Mouse (Mus musculus): ENCODE results near the gene Il27ra. TPM values are rescaled to one million over a fixed set of nuclear protein-coding genes. Genes with fewer than 3 reads are reported as not detected.
A peak's percentile ranks its signal among the peaks of the same experiment; 100 is the strongest.

Gene Il27ra
- polyA plus RNA-seq, 1 experiment from 2014 or later, result 0.19 TPM

GRCm38 (mm10) chr8:84039050-84039449 lies 3.3 kb downstream of the Il27ra start:
- Histone ChIP-seq H3K9me3 (replicated peaks; ENCODE audit: control insufficient read depth, low read length) (no peaks in the 10 kb centered on the region), H3K9ac (ENCODE audit: low read length) (no peak overlapping the region), H3K4me1 (ENCODE audit: control insufficient read depth, insufficient read depth, low read length) (peaks cover 5% of the 10 kb centered on the region; the same call in 1 of the 2 replicates), H3K4me3 (ENCODE audit: low read depth, low read length) (no peak overlapping the region), H3K36me3 (ENCODE audit: control insufficient read depth, insufficient read depth, low read length) (no peaks in the 10 kb centered on the region), H3K27me3 (replicated peaks; ENCODE audit: control insufficient read depth, insufficient read depth, low read length) (peaks cover 32% of the 10 kb centered on the region), H3K4me2 (ENCODE audit: low read length) (no peak overlapping the region), H3K27ac (ENCODE audit: low read depth, low read length) (no peak overlapping the region)
- ATAC-seq (no peak), DNase-seq (ENCODE audit: low spot score) (peak; percentile 86)
- WGBS, result 4% methylated on average over 5 of the region's 5 CpGs

- 85% methylated on average over 5 of the region's 5 CpGs for WGBS
- Histone ChIP-seq H3K4me2 (ENCODE audit: low read length) (no peak overlapping the region), H3K4me1 (ENCODE audit: control insufficient read depth, insufficient read depth, low read length) (peaks cover 5% of the 10 kb centered on the region; the same call in 1 of the 2 replicates), H3K4me3 (ENCODE audit: low read depth, low read length) (no peak overlapping the region), H3K36me3 (ENCODE audit: control insufficient read depth, insufficient read depth, low read length) (no peaks in the 10 kb centered on the region), H3K9me3 (replicated peaks; ENCODE audit: control insufficient read depth, low read length) (no peaks in the 10 kb centered on the region), H3K27me3 (replicated peaks; ENCODE audit: control insufficient read depth, insufficient read depth, low read length) (peaks cover 22% of the 10 kb centered on the region), H3K27ac (ENCODE audit: low read depth, low read length) (no peak overlapping the region), H3K9ac (ENCODE audit: low read length) (no peak overlapping the region)
- ATAC-seq (no peak), DNase-seq (ENCODE audit: low spot score) (no peak)
These were observed 4.4 kb downstream of the Il27ra start for GRCm38 (mm10) chr8:84038015-84038414.

GRCm38 (mm10) chr8:84032777-84033176 lies 9.6 kb downstream of the Il27ra start:
- no peak overlapping the region for H3K27ac ChIP-seq (ENCODE audit: low read depth, low read length)
- no peak overlapping the region for H3K4me3 ChIP-seq (ENCODE audit: low read depth, low read length)
- H3K4me2 ChIP-seq (ENCODE audit: low read length), result no peak overlapping the region
- no peaks in the 10 kb centered on the region for H3K9me3 ChIP-seq (replicated peaks; ENCODE audit: control insufficient read depth, low read length)
- H3K4me1 ChIP-seq (ENCODE audit: control insufficient read depth, insufficient read depth, low read length), result no peaks in the 10 kb centered on the region
- ATAC-seq (no peak), DNase-seq (ENCODE audit: low spot score) (no peak)
- no peak overlapping the region for H3K9ac ChIP-seq (ENCODE audit: low read length)
- 73% methylated on average over 4 of the region's 4 CpGs for WGBS
- peaks cover 6% of the 10 kb centered on the region; the same call in 1 of the 2 replicates for H3K27me3 ChIP-seq (replicated peaks; ENCODE audit: control insufficient read depth, insufficient read depth, low read length)
- no peaks in the 10 kb centered on the region for H3K36me3 ChIP-seq (ENCODE audit: control insufficient read depth, insufficient read depth, low read length)

- WGBS, result 88% methylated on average over 5 of the region's 5 CpGs
- H3K9ac ChIP-seq (ENCODE audit: low read length), result no peak overlapping the region
- H3K27ac ChIP-seq (ENCODE audit: low read depth, low read length), result no peak overlapping the region
- no peaks in the 10 kb centered on the region for H3K9me3 ChIP-seq (replicated peaks; ENCODE audit: control insufficient read depth, low read length)
- H3K36me3 ChIP-seq (ENCODE audit: control insufficient read depth, insufficient read depth, low read length), result no peaks in the 10 kb centered on the region
- H3K27me3 ChIP-seq (replicated peaks; ENCODE audit: control insufficient read depth, insufficient read depth, low read length), result peaks cover 25% of the 10 kb centered on the region
- ATAC-seq (no peak), DNase-seq (ENCODE audit: low spot score) (no peak)
- no peaks in the 10 kb centered on the region for H3K4me1 ChIP-seq (ENCODE audit: control insufficient read depth, insufficient read depth, low read length)
- H3K4me3 ChIP-seq (ENCODE audit: low read depth, low read length), result no peak overlapping the region
- H3K4me2 ChIP-seq (ENCODE audit: low read length), result no peak overlapping the region
These were observed 13.1 kb downstream of the Il27ra start for GRCm38 (mm10) chr8:84029272-84029671.

- Histone ChIP-seq H3K9me3 (replicated peaks; ENCODE audit: control insufficient read depth, low read length) (no peaks in the 10 kb centered on the region), H3K4me3 (ENCODE audit: low read depth, low read length) (no peak overlapping the region), H3K36me3 (ENCODE audit: control insufficient read depth, insufficient read depth, low read length) (no peaks in the 10 kb centered on the region), H3K27me3 (replicated peaks; ENCODE audit: control insufficient read depth, insufficient read depth, low read length) (peaks cover 25% of the 10 kb centered on the region), H3K4me2 (ENCODE audit: low read length) (no peak overlapping the region), H3K27ac (ENCODE audit: low read depth, low read length) (no peak overlapping the region), H3K4me1 (ENCODE audit: control insufficient read depth, insufficient read depth, low read length) (no peaks in the 10 kb centered on the region), H3K9ac (ENCODE audit: low read length) (no peak overlapping the region)
- WGBS, result 12% methylated on average over 10 of the region's 10 CpGs
- DNase-seq (ENCODE audit: low spot score), result no peak
- ATAC-seq, result no peak
These were observed 14.9 kb downstream of the Il27ra start for GRCm38 (mm10) chr8:84027449-84027848.

- no peaks in the 10 kb centered on the region for H3K4me1 ChIP-seq (ENCODE audit: control insufficient read depth, insufficient read depth, low read length)
- WGBS, result under 1% methylated on average over 40 of the region's 41 CpGs
- peaks cover 31% of the 10 kb centered on the region for H3K27me3 ChIP-seq (replicated peaks; ENCODE audit: control insufficient read depth, insufficient read depth, low read length)
These were observed 16.5 kb downstream of the Il27ra start for GRCm38 (mm10) chr8:84025863-84026262.

GRCm38 (mm10) chr8:84024171-84024570 lies 18.2 kb downstream of the Il27ra start:
- Histone ChIP-seq H3K36me3 (ENCODE audit: control insufficient read depth, insufficient read depth, low read length) (no peaks in the 10 kb centered on the region), H3K4me3 (ENCODE audit: low read depth, low read length) (no peak overlapping the region), H3K4me1 (ENCODE audit: control insufficient read depth, insufficient read depth, low read length) (no peaks in the 10 kb centered on the region), H3K27me3 (replicated peaks; ENCODE audit: control insufficient read depth, insufficient read depth, low read length) (peaks cover 40% of the 10 kb centered on the region), H3K9me3 (replicated peaks; ENCODE audit: control insufficient read depth, low read length) (no peaks in the 10 kb centered on the region), H3K4me2 (ENCODE audit: low read length) (no peak overlapping the region), H3K27ac (ENCODE audit: low read depth, low read length) (no peak overlapping the region), H3K9ac (ENCODE audit: low read length) (no peak overlapping the region)
- WGBS, result 16% methylated on average over 10 of the region's 10 CpGs
- ATAC-seq (no peak), DNase-seq (ENCODE audit: low spot score) (peak; percentile 51)

More at GRCm38 (mm10) chr8:84025863-84026262, 16.5 kb downstream of the Il27ra start:
- Histone ChIP-seq H3K27ac (ENCODE audit: low read depth, low read length) (no peak overlapping the region), H3K9me3 (replicated peaks; ENCODE audit: control insufficient read depth, low read length) (no peaks in the 10 kb centered on the region), H3K9ac (ENCODE audit: low read length) (peak overlapping the region; percentile 58), H3K4me3 (ENCODE audit: low read depth, low read length) (peak overlapping the region; percentile 44), H3K4me2 (ENCODE audit: low read length) (peak overlapping the region; percentile 87), H3K36me3 (ENCODE audit: control insufficient read depth, insufficient read depth, low read length) (no peaks in the 10 kb centered on the region)
- DNase-seq (ENCODE audit: low spot score), result peak; percentile 78
- peak; percentile 88 for ATAC-seq

- WGBS, result 86% methylated on average over 1 of the region's 1 CpGs
- no peak overlapping the region for H3K27ac ChIP-seq (ENCODE audit: low read depth, low read length)
- no peak overlapping the region for H3K4me2 ChIP-seq (ENCODE audit: low read length)
- H3K27me3 ChIP-seq (replicated peaks; ENCODE audit: control insufficient read depth, insufficient read depth, low read length), result peaks cover 40% of the 10 kb centered on the region
- no peaks in the 10 kb centered on the region for H3K36me3 ChIP-seq (ENCODE audit: control insufficient read depth, insufficient read depth, low read length)
- H3K9ac ChIP-seq (ENCODE audit: low read length), result no peak overlapping the region
- no peak for DNase-seq (ENCODE audit: low spot score)
- no peaks in the 10 kb centered on the region for H3K9me3 ChIP-seq (replicated peaks; ENCODE audit: control insufficient read depth, low read length)
- ATAC-seq, result no peak
- no peak overlapping the region for H3K4me3 ChIP-seq (ENCODE audit: low read depth, low read length)
- H3K4me1 ChIP-seq (ENCODE audit: control insufficient read depth, insufficient read depth, low read length), result no peaks in the 10 kb centered on the region
These were observed 18.8 kb downstream of the Il27ra start for GRCm38 (mm10) chr8:84023631-84024030.

- Histone ChIP-seq H3K4me1 (ENCODE audit: control insufficient read depth, insufficient read depth, low read length) (no peaks in the 10 kb centered on the region), H3K27ac (ENCODE audit: low read depth, low read length) (no peak overlapping the region), H3K4me3 (ENCODE audit: low read depth, low read length) (no peak overlapping the region), H3K9me3 (replicated peaks; ENCODE audit: control insufficient read depth, low read length) (no peaks in the 10 kb centered on the region), H3K4me2 (ENCODE audit: low read length) (no peak overlapping the region), H3K36me3 (ENCODE audit: control insufficient read depth, insufficient read depth, low read length) (no peaks in the 10 kb centered on the region), H3K9ac (ENCODE audit: low read length) (no peak overlapping the region), H3K27me3 (replicated peaks; ENCODE audit: control insufficient read depth, insufficient read depth, low read length) (peaks cover 34% of the 10 kb centered on the region)
- no peak for DNase-seq (ENCODE audit: low spot score)
- ATAC-seq, result no peak
- 69% methylated on average over 5 of the region's 5 CpGs for WGBS
These were observed 19.3 kb downstream of the Il27ra start for GRCm38 (mm10) chr8:84023085-84023484.

Data from forebrain, embryonic 14.5 days (tissue).